Mouse (Mus musculus) MEL (cell line): ENCODE results near the gene Cramp1l. TPM values are rescaled to one million over a fixed set of nuclear protein-coding genes. Genes with fewer than 3 reads are reported as not detected.

Source experiments
- DNase-seq: peaks from one replicate; pipeline ENCODE4 v3.0.0; 2011; ENCODE audit warnings: low read depth, low spot score
- H3K27ac ChIP-seq: 2 replicates; pipeline ENCODE4 v1.5.1; 2012; ENCODE audit warnings: low read depth, mild to moderate bottlenecking, control low read depth, low read length, moderate library complexity; ENCODE audit not compliant: control insufficient read depth
- H3K27me3 ChIP-seq, 2 experiments: fragments of 150-350 bp in 1 of 2; sonication (generic) in 1 of 2; 2 replicates each; pipeline ENCODE4 v1.6.1; 2012; ENCODE audit warnings: low read length in 2 of 2, mild to moderate bottlenecking in 2 of 2, improper control_type of control experiment in 1 of 2, moderate library complexity in 1 of 2; ENCODE audit not compliant: insufficient read depth in 2 of 2, control insufficient read depth in 1 of 2
- H3K36me3 ChIP-seq, 2 experiments: 2 replicates each; pipeline ENCODE4 v1.6.1; 2012 to 2014; ENCODE audit warnings: low read length in 2 of 2, improper control_type of control experiment in 1 of 2, inconsistent platforms in 1 of 2, mild to moderate bottlenecking in 1 of 2; ENCODE audit not compliant: insufficient read depth in 2 of 2, control insufficient read depth in 1 of 2
- H3K4me1 ChIP-seq, 2 experiments: fragments of 150-350 bp in 1 of 2; sonication (generic) in 1 of 2; 2 replicates each; pipeline ENCODE4 v1.6.1; 2012; ENCODE audit warnings: low read length in 2 of 2, improper control_type of control experiment in 1 of 2, mild to moderate bottlenecking in 1 of 2; ENCODE audit not compliant: insufficient read depth in 2 of 2, control insufficient read depth in 1 of 2
- H3K4me3 ChIP-seq, 2 experiments: fragments of 150-350 bp in 1 of 2; sonication (generic) in 1 of 2; 2 replicates each; pipeline ENCODE4 v1.5.1; 2012; ENCODE audit warnings: low read depth in 2 of 2, low read length in 2 of 2, mild to moderate bottlenecking in 2 of 2, moderate library complexity in 2 of 2, control low read depth in 1 of 2, improper control_type of control experiment in 1 of 2; ENCODE audit not compliant: control insufficient read depth in 1 of 2, insufficient read depth in 1 of 2
- H3K79me2 ChIP-seq: 2 replicates; pipeline ENCODE4 v1.6.1; 2012; ENCODE audit warnings: mild to moderate bottlenecking, low read length, moderate library complexity; ENCODE audit not compliant: control insufficient read depth, poor library complexity, insufficient read depth
- H3K9ac ChIP-seq: 2 replicates; pipeline ENCODE4 v1.6.1; 2012; ENCODE audit warnings: low read depth, mild to moderate bottlenecking, control low read depth, low read length, moderate library complexity; ENCODE audit not compliant: control insufficient read depth, poor library complexity, severe bottlenecking
- H3K9me3 ChIP-seq: fragments of 150-350 bp; sonication (generic); replicated peaks from 2 replicates; pipeline ENCODE4 v1.6.1; 2012; ENCODE audit warnings: mild to moderate bottlenecking, low read length, improper control_type of control experiment, moderate library complexity; ENCODE audit not compliant: insufficient read depth
- BHLHE40 ChIP-seq: IDR thresholded peaks from 2 replicates; pipeline ENCODE4 v1.6.1; 2012; ENCODE audit warnings: low read depth, mild to moderate bottlenecking, inconsistent platforms, low read length, improper control_type of control experiment, borderline replicate concordance
- CHD1 ChIP-seq: IDR thresholded peaks from 2 replicates; pipeline ENCODE4 v1.6.1; 2012; ENCODE audit warnings: low read depth, mild to moderate bottlenecking, inconsistent platforms, low read length, improper control_type of control experiment
- CHD2 ChIP-seq: IDR thresholded peaks from 2 replicates; pipeline ENCODE4 v1.6.1; 2011; ENCODE audit warnings: low read length, improper control_type of control experiment
- E2F4 ChIP-seq: IDR thresholded peaks from 2 replicates; pipeline ENCODE4 v1.6.1; 2011; ENCODE audit warnings: low read depth, low read length, improper control_type of control experiment, borderline replicate concordance
- ELF1 ChIP-seq: IDR thresholded peaks from 2 replicates; pipeline ENCODE4 v1.6.1; 2014; ENCODE audit warnings: low read depth, mild to moderate bottlenecking, inconsistent platforms, low read length, improper control_type of control experiment, moderate library complexity
- EP300 ChIP-seq, 2 experiments: IDR thresholded peaks; 2 replicates each; pipeline ENCODE4 v1.6.1; 2011; ENCODE audit warnings: improper control_type of control experiment in 2 of 2, low read length in 2 of 2, low read depth in 1 of 2, mild to moderate bottlenecking in 1 of 2
- GATA1 ChIP-seq: IDR thresholded peaks from 2 replicates; pipeline ENCODE4 v1.6.1; 2011; ENCODE audit warnings: low read depth, low read length, improper control_type of control experiment
- HCFC1 ChIP-seq: IDR thresholded peaks from 2 replicates; pipeline ENCODE4 v1.6.1; 2012; ENCODE audit warnings: low read depth, mild to moderate bottlenecking, inconsistent platforms, low read length, improper control_type of control experiment, moderate library complexity
- JUND ChIP-seq: IDR thresholded peaks from 2 replicates; pipeline ENCODE4 v1.6.1; 2011; ENCODE audit warnings: low read depth, mild to moderate bottlenecking, improper control_type of control experiment, low read length
- KAT2A ChIP-seq: conservative IDR thresholded peaks from 2 replicates; pipeline ENCODE4 v1.6.1; 2012; ENCODE audit warnings: low read depth, low read length, improper control_type of control experiment, inconsistent platforms
- MAZ ChIP-seq: IDR thresholded peaks from 2 replicates; pipeline ENCODE4 v1.6.1; 2012; ENCODE audit warnings: low read depth, mild to moderate bottlenecking, inconsistent platforms, low read length, improper control_type of control experiment
- MXI1 ChIP-seq: IDR thresholded peaks from 2 replicates; pipeline ENCODE4 v1.6.1; 2011; ENCODE audit warnings: mild to moderate bottlenecking, low read depth, low read length, improper control_type of control experiment
- MYC ChIP-seq: IDR thresholded peaks from 2 replicates; pipeline ENCODE4 v1.6.1; 2011; ENCODE audit warnings: low read depth, mild to moderate bottlenecking, low read length, improper control_type of control experiment, moderate library complexity
- NELFE ChIP-seq: IDR thresholded peaks from 2 replicates; pipeline ENCODE4 v1.6.1; 2011; ENCODE audit warnings: low read depth, low read length, improper control_type of control experiment
- POLR2A ChIP-seq, 2 experiments: IDR thresholded peaks; 2 replicates each; pipeline ENCODE4 v1.6.1; 2011 to 2012; ENCODE audit warnings: low read length in 2 of 2, mild to moderate bottlenecking in 2 of 2, control low read depth in 1 of 2, improper control_type of control experiment in 1 of 2, low read depth in 1 of 2, moderate library complexity in 1 of 2; ENCODE audit not compliant: control insufficient read depth in 1 of 2, insufficient read depth in 1 of 2, poor library complexity in 1 of 2
- RAD21 ChIP-seq: IDR thresholded peaks from 2 replicates; pipeline ENCODE4 v1.6.1; 2011; ENCODE audit warnings: mild to moderate bottlenecking, low read depth, low read length, improper control_type of control experiment
- RCOR1 ChIP-seq: IDR thresholded peaks from 2 replicates; pipeline ENCODE4 v1.6.1; 2012; ENCODE audit warnings: low read depth, mild to moderate bottlenecking, inconsistent platforms, low read length, improper control_type of control experiment
- TBP ChIP-seq: IDR thresholded peaks from 2 replicates; pipeline ENCODE4 v1.8.0; 2011; ENCODE audit warnings: low read depth, low read length, improper control_type of control experiment
- TCF12 ChIP-seq: IDR thresholded peaks from 2 replicates; pipeline ENCODE4 v1.6.1; 2014; ENCODE audit warnings: low read depth, mild to moderate bottlenecking, inconsistent platforms, low read length, improper control_type of control experiment, moderate library complexity
- UBTF ChIP-seq: IDR thresholded peaks from 2 replicates; pipeline ENCODE4 v1.6.1; 2012; ENCODE audit warnings: low read depth, mild to moderate bottlenecking, inconsistent platforms, low read length, improper control_type of control experiment, moderate library complexity, borderline replicate concordance; ENCODE audit not compliant: insufficient read depth
- ZMIZ1 ChIP-seq: IDR thresholded peaks from 2 replicates; pipeline ENCODE4 v1.6.1; 2012; ENCODE audit warnings: low read depth, mild to moderate bottlenecking, inconsistent platforms, low read length, improper control_type of control experiment, moderate library complexity
- polyA plus RNA-seq, 2 experiments: library from polyadenylated mRNA; stranded (reverse) in 1 of 2; unstranded in 1 of 2; fragments of >175 nt in 1 of 2; fragments of >200 nt in 1 of 2; gene quantifications; 2 replicates each; pipeline versions ENCODE4 v1.2.1 to v1.2.4; 2012; ENCODE audit warnings: low replicate concordance in 2 of 2, low read depth in 1 of 2; ENCODE audit not compliant: insufficient read length in 2 of 2, insufficient read depth in 1 of 2, missing spikeins in 1 of 2
- total RNA-seq: library from RNA; depleted of rRNA; stranded (reverse); fragments of 300-350 nt; gene quantifications from 2 replicates; pipeline ENCODE4 v1.2.3, GENCODE M21; 2012

The Cramp1l gene
- total and polyA plus RNA-seq, 3 experiments, result 2.4 to 5.1 TPM; not detected in 1

- Histone ChIP-seq H3K9me3 (no peaks in the 10 kb centered on the region), H3K9ac (no peak overlapping the region), H3K36me3 (no peaks in the 10 kb centered on the region), H3K27ac (no peak overlapping the region), H3K4me1 (no peaks in the 10 kb centered on the region), H3K27me3 (no peaks in the 10 kb centered on the region), H3K4me3 (no peak overlapping the region), H3K79me2 (no peaks in the 10 kb centered on the region)
- no peak for DNase-seq
- TF ChIP-seq JUND (no peak), CHD1 (no peak), BHLHE40 (no peak), GATA1 (no peak), RAD21 (no peak), TCF12 (no peak), E2F4 (no peak), UBTF (no peak)
These were observed 29.7 kb upstream of the Cramp1l start for GRCm38 (mm10) chr17:25045281-25045680.

GRCm38 (mm10) chr17:25044879-25045278 is 29.3 kb upstream of the Cramp1l start:
- H3K4me1 ChIP-seq, result no peaks in the 10 kb centered on the region
- H3K9me3 ChIP-seq, result no peaks in the 10 kb centered on the region
- no peaks in the 10 kb centered on the region for H3K36me3 ChIP-seq
- H3K79me2 ChIP-seq, result no peaks in the 10 kb centered on the region
- no peak for DNase-seq
- no peaks in the 10 kb centered on the region for H3K27me3 ChIP-seq
- no peak overlapping the region for H3K9ac ChIP-seq
- no peak overlapping the region for H3K27ac ChIP-seq
- no peak overlapping the region for H3K4me3 ChIP-seq
- no peak for TF ChIP-seq MXI1
- no peak for TF ChIP-seq RCOR1
- no peak for TF ChIP-seq EP300 (IDR thresholded peaks at IDR 0.05; ENCODE audit: low read depth in 1 of 2, low read length in 2 of 2)
- TF ChIP-seq HCFC1, result no peak
- no peak for TF ChIP-seq JUND
- TF ChIP-seq NELFE, result no peak
- no peak for TF ChIP-seq POLR2A (IDR thresholded peaks at IDR 0.05; ENCODE audit: control insufficient read depth in 1 of 2, insufficient read depth in 1 of 2, low read depth in 1 of 2, low read length in 2 of 2, poor library complexity in 1 of 2)
- no peak for TF ChIP-seq CHD2
- no peak for TF ChIP-seq MAZ
- no peak for TF ChIP-seq ZMIZ1
- no peak for TF ChIP-seq MYC
- no peak for TF ChIP-seq ELF1
- TF ChIP-seq KAT2A, result no peak
- no peak for TF ChIP-seq UBTF
- TF ChIP-seq TBP, result no peak
